Mouse (Mus musculus): ENCODE results near the gene Znrf4.

- no peak for TF ChIP-seq CTCF (IDR thresholded peaks at IDR 0.05; ENCODE audit: insufficient read depth, low read depth, low read length)
- TF ChIP-seq POLR2A (IDR thresholded peaks at IDR 0.05; ENCODE audit: insufficient read depth, low read depth, low read length): no peak
These were observed 29.6 kb downstream of the Znrf4 start for GRCm38 (mm10) chr17:56482671-56483070.
